Comparison of ENCODE assay signal across 22 mouse cellular contexts in genomic region chr2:121439746-121440145, GRCm38 (mm10). TPM values are rescaled to one million over a fixed set of nuclear protein-coding genes. Genes with fewer than 3 reads are reported as not detected.
A peak's percentile ranks its signal among the peaks of the same experiment; 100 is the strongest.
DNase-seq lines count a peak whose midpoint lies in the region; ATAC-seq and TF ChIP-seq lines count a peak whose summit lies in the region.
"Had no signal": no experiment of that assay in that cellular context is flagged by ENCODE, and none has a peak within 500 bp of the region (broad histone marks: within the 10 kb centered on the region; RNA-seq: fewer than 3 reads in every experiment).

No protein-coding gene starts in this region.

- dilution Hi-C loops in CH12.LX (cut with MboI; ENCODE audit: extremely low pct_ligation_motif_present, extremely low pct_unique_long_range_greater_than_20kb, low sequenced_read_pairs) = no loop called here

- H3K4me2 ChIP-seq in kidney, embryonic 15.5 days = no peak overlapping the region
- no peak overlapping the region for H3K4me2 ChIP-seq in CH12.LX (ENCODE audit: insufficient read depth, low read depth, poor library complexity, severe bottlenecking)
- H3K4me2 ChIP-seq in kidney, postnatal 0 days (ENCODE audit: low read length) = no peak overlapping the region
- H3K4me2 ChIP-seq: embryonic facial prominence, embryonic 13.5 days; forebrain, embryonic 12.5 days; hindbrain, embryonic 14.5 days had no signal

- DNase-seq in kidney, adult 11 months = peak; percentile 82
- DNase-seq in CH12.LX (ENCODE audit: extremely low read depth) = no peak
- no peak for DNase-seq in kidney, postnatal 0 days (ENCODE audit: low spot score)
- DNase-seq in kidney, postnatal 36 days = peak; percentile 79 to 82
- no peak for DNase-seq in lung, adult 18-20 months
- DNase-seq in gastrocnemius, postnatal 14 days = no peak
- DNase-seq in lung, adult 2 months = no peak
- DNase-seq: adrenal gland, adult 2 months; adrenal gland, postnatal 25 days; cerebellum, adult 18-20 months; cerebellum, adult 9-11 months; cerebellum, postnatal 36 days; gastrocnemius, postnatal 10 days; heart, postnatal 10 days had no signal

- no peak for TF ChIP-seq EP300 in CH12.LX (IDR thresholded peaks at IDR 0.05; ENCODE audit: low read length)

- H3K9ac ChIP-seq in kidney, embryonic 15.5 days = no peak overlapping the region
- H3K9ac ChIP-seq in CH12.LX (ENCODE audit: insufficient read depth, low read depth) = no peak overlapping the region
- no peak overlapping the region for H3K9ac ChIP-seq in kidney, postnatal 0 days (ENCODE audit: low read depth, low read length)
- H3K9ac ChIP-seq: embryonic facial prominence, embryonic 13.5 days; forebrain, embryonic 12.5 days; hindbrain, embryonic 14.5 days had no signal

- no peaks in the 10 kb centered on the region for H3K9me3 ChIP-seq in kidney, embryonic 15.5 days (replicated peaks)
- H3K9me3 ChIP-seq in CH12.LX (replicated peaks; ENCODE audit: low read length) = no peaks in the 10 kb centered on the region
- H3K9me3 ChIP-seq in kidney, postnatal 0 days (replicated peaks; ENCODE audit: low read length) = no peaks in the 10 kb centered on the region
- H3K9me3 ChIP-seq: embryonic facial prominence, embryonic 13.5 days; forebrain, embryonic 12.5 days; heart, embryonic 10.5 days had no signal

- H3K27me3 ChIP-seq in kidney, embryonic 15.5 days = no peaks in the 10 kb centered on the region
- H3K27me3 ChIP-seq in CH12.LX (replicated peaks) = peaks cover 9% of the 10 kb centered on the region
- no peaks in the 10 kb centered on the region for H3K27me3 ChIP-seq in kidney, postnatal 0 days (ENCODE audit: insufficient read depth, low read length)

- 62% methylated on average over 4 of the region's 4 CpGs for WGBS in kidney, embryonic 15.5 days
- WGBS in kidney, postnatal 0 days = 67% methylated on average over 4 of the region's 4 CpGs
- WGBS in lung, adult 2 months = 67% methylated on average over 4 of the region's 4 CpGs

- ATAC-seq in kidney, embryonic 15.5 days (replicated peaks; ENCODE audit: low FRiP score) = no peak
- ATAC-seq in kidney, postnatal 0 days (replicated peaks; ENCODE audit: low FRiP score, low read depth) = peak; percentile 58; the same call in 1 of the 2 replicates
- ATAC-seq: forebrain, embryonic 16.5 days had no signal

- no peaks in the 10 kb centered on the region for H3K79me2 ChIP-seq in CH12.LX (replicated peaks; ENCODE audit: control insufficient read depth, extremely low read depth, insufficient read depth, poor library complexity, severe bottlenecking)

- intact Hi-C loops in gastrocnemius, postnatal 14 days (cut with DNase I; ENCODE audit: low total_unique reads) = no loop called here

- peaks cover 19% of the 10 kb centered on the region for H3K4me1 ChIP-seq in kidney, embryonic 15.5 days
- H3K4me1 ChIP-seq in CH12.LX (ENCODE audit: control insufficient read depth in 1 of 2, insufficient read depth in 2 of 2) = peaks cover 6 to 24% of the 10 kb centered on the region in 2 experiments
- H3K4me1 ChIP-seq in kidney, postnatal 0 days (replicated peaks; ENCODE audit: insufficient read depth, low read length) = peaks cover 13% of the 10 kb centered on the region
- H3K4me1 ChIP-seq in lung, adult 2 months (ENCODE audit: control insufficient read depth, insufficient read depth, low read length) = 0 out of 2 replicates have a peak, but pooled peaks cover 2% of the 10 kb centered on the region

- TF ChIP-seq RAD21 in CH12.LX (IDR thresholded peaks at IDR 0.05; ENCODE audit: low read depth, low read length) = no peak

- in situ Hi-C loops in CH12.LX (cut with MboI; ENCODE audit: low pct_ligation_motif_present, low pct_unique_long_range_greater_than_20kb, low sequenced_read_pairs) = no loop called here

- 0 out of 2 replicates have a peak, but pooled peaks have one; percentile 9 for TF ChIP-seq POLR2A in CH12.LX (IDR thresholded peaks at IDR 0.05; ENCODE audit: low read depth, low read length)
- TF ChIP-seq POLR2A in lung, adult 2 months (IDR thresholded peaks at IDR 0.05; ENCODE audit: borderline replicate concordance, extremely low read depth, low read depth, low read length) = no peak

- no peak overlapping the region for H3K27ac ChIP-seq in kidney, embryonic 15.5 days
- no peak overlapping the region for H3K27ac ChIP-seq in CH12.LX (ENCODE audit: insufficient read depth, low read depth)
- H3K27ac ChIP-seq in kidney, postnatal 0 days = no peak overlapping the region
- H3K27ac ChIP-seq: embryonic facial prominence, embryonic 13.5 days; forebrain, embryonic 12.5 days; heart, embryonic 10.5 days; hindbrain, embryonic 14.5 days had no signal

- peaks cover 53% of the 10 kb centered on the region for H3K36me3 ChIP-seq in kidney, embryonic 15.5 days
- H3K36me3 ChIP-seq in CH12.LX (replicated peaks in 1 of 2; ENCODE audit: control insufficient read depth in 1 of 2, insufficient read depth in 1 of 2, low read length in 1 of 2) = peaks cover 30 to 43% of the 10 kb centered on the region in 2 experiments
- peaks cover 27% of the 10 kb centered on the region; the same call in 1 of the 2 replicates for H3K36me3 ChIP-seq in kidney, postnatal 0 days (ENCODE audit: insufficient read depth, low read length)

- no peak overlapping the region for H3K4me3 ChIP-seq in kidney, embryonic 15.5 days (replicated peaks)
- no peak overlapping the region for H3K4me3 ChIP-seq in CH12.LX (replicated peaks in 1 of 3; ENCODE audit: low read depth in 2 of 3, low read length in 2 of 3, poor library complexity in 1 of 3)
- H3K4me3 ChIP-seq in kidney, postnatal 0 days (replicated peaks; ENCODE audit: low read depth, low read length) = no peak overlapping the region
- no peak overlapping the region for H3K4me3 ChIP-seq in lung, adult 2 months (replicated peaks; ENCODE audit: extremely low read depth, low read depth, low read length)
- H3K4me3 ChIP-seq: embryonic facial prominence, embryonic 13.5 days; forebrain, embryonic 12.5 days; heart, embryonic 10.5 days had no signal

- TF ChIP-seq CTCF in CH12.LX (conservative IDR thresholded peaks at IDR 0.05 in 1 of 2, IDR thresholded peaks at IDR 0.05 in 1 of 2; ENCODE audit: low read depth in 2 of 2, low read length in 2 of 2) = no peak
- TF ChIP-seq CTCF in kidney, postnatal 0 days (IDR thresholded peaks at IDR 0.05; ENCODE audit: low read depth) = no peak
- no peak for TF ChIP-seq CTCF in lung, adult 2 months (IDR thresholded peaks at IDR 0.05; ENCODE audit: insufficient read depth, low read length)

TF ChIP-seq in CH12.LX, 34 proteins besides CTCF, POLR2A, EP300 and RAD21 (continues in another document):
- TF ChIP-seq JUND (conservative IDR thresholded peaks at IDR 0.05; ENCODE audit: low read depth, low read length) (no peak), SIN3A (IDR thresholded peaks at IDR 0.05; ENCODE audit: low read length) (no peak), ZC3H11A (IDR thresholded peaks at IDR 0.05; ENCODE audit: low read depth, low read length) (no peak), CHD1 (IDR thresholded peaks at IDR 0.05; ENCODE audit: low read depth, low read length) (no peak), PAX5 (IDR thresholded peaks at IDR 0.05; ENCODE audit: low read length) (no peak), TCF12 (IDR thresholded peaks at IDR 0.05; ENCODE audit: low read depth, low read length) (no peak), MEF2A (IDR thresholded peaks at IDR 0.05; ENCODE audit: borderline replicate concordance, low read depth, low read length) (no peak), USF2 (conservative IDR thresholded peaks at IDR 0.05; ENCODE audit: low read depth, low read length) (no peak), NELFE (IDR thresholded peaks at IDR 0.05; ENCODE audit: low read depth, low read length) (no peak), SMC3 (IDR thresholded peaks at IDR 0.05; ENCODE audit: low read depth, low read length) (no peak)

RNA-seq across cellular contexts. Expression of gene Ell3, which starts 4.3 kb away (rescaled TPM):
- polyA plus RNA-seq in kidney, embryonic 15.5 days (2015; fragmentation: Nextera tagmentation; extraction: Ambion mirVana) = 11.2 and 12.9 TPM in 2 replicates
- total RNA-seq in CH12.LX (2012; rRNA removed) = 0.38 and 1.4 TPM in 2 replicates
- total RNA-seq in CH12.LX (2014; rRNA removed) = 2.1 and 2.3 TPM in 2 replicates
- 1.0 and 1.5 TPM in 2 replicates for polyA plus RNA-seq in CH12.LX (2012; ENCODE audit: insufficient read length, low read depth)
- 13.9 and 15.3 TPM in 2 replicates for polyA plus RNA-seq in kidney, postnatal 0 days (2015; fragmentation: Nextera tagmentation; extraction: Ambion mirVana)
- not detected for total RNA-seq in gastrocnemius, postnatal 14 days (2021)
- polyA plus RNA-seq in lung, adult 2 months (2012; rRNA removed) = 0.97 and 1.1 TPM in 2 replicates
- total RNA-seq: gastrocnemius, postnatal 10 days; granulocyte monocyte progenitor cell, adult 5-6 weeks; hematopoietic stem cell, adult 5-6 weeks had no signal

RNA-seq across cellular contexts. Expression of gene Serf2, which starts 9.2 kb away (rescaled TPM):
- 482 and 510 TPM in 2 replicates for polyA plus RNA-seq in kidney, embryonic 15.5 days (2015; fragmentation: Nextera tagmentation; extraction: Ambion mirVana)
- total RNA-seq in CH12.LX (2012; rRNA removed) (164 and 189 TPM in 2 replicates), CH12.LX (2014; rRNA removed) (116 TPM in 2 replicates)
- polyA plus RNA-seq in CH12.LX (2012; ENCODE audit: insufficient read length, low read depth) = 222 and 255 TPM in 2 replicates
- 520 and 562 TPM in 2 replicates for polyA plus RNA-seq in kidney, postnatal 0 days (2015; fragmentation: Nextera tagmentation; extraction: Ambion mirVana)
- 100 to 1,000 TPM; 363 to 364 TPM for total RNA-seq in gastrocnemius, postnatal 14 days (2021)
- 227 and 315 TPM in 2 replicates for polyA plus RNA-seq in lung, adult 2 months (2012; rRNA removed)

RNA-seq across cellular contexts. Expression of gene Hypk, which starts 13.3 kb away (rescaled TPM):
- 119 and 120 TPM in 2 replicates for polyA plus RNA-seq in kidney, embryonic 15.5 days (2015; fragmentation: Nextera tagmentation; extraction: Ambion mirVana)
- 15.4 and 23.2 TPM in 2 replicates for total RNA-seq in CH12.LX (2012; rRNA removed)
- total RNA-seq in CH12.LX (2014; rRNA removed) = 11.7 and 13.3 TPM in 2 replicates
- 119 and 174 TPM in 2 replicates for polyA plus RNA-seq in CH12.LX (2012; ENCODE audit: insufficient read length, low read depth)
- polyA plus RNA-seq in kidney, postnatal 0 days (2015; fragmentation: Nextera tagmentation; extraction: Ambion mirVana) = 102 and 123 TPM in 2 replicates
- 10 to 100 TPM; 15.2 to 22.0 TPM for total RNA-seq in gastrocnemius, postnatal 14 days (2021)
- 6.8 and 10.1 TPM in 2 replicates for polyA plus RNA-seq in lung, adult 2 months (2012; rRNA removed)

RNA-seq across cellular contexts. Expression of gene Serinc4, which starts 16.8 kb away (rescaled TPM):
- 0.06 and 0.10 TPM in 2 replicates for polyA plus RNA-seq in kidney, embryonic 15.5 days (2015; fragmentation: Nextera tagmentation; extraction: Ambion mirVana)
- total RNA-seq in CH12.LX (2012; rRNA removed) = 0.89 and 1.0 TPM in 2 replicates
- total RNA-seq in CH12.LX (2014; rRNA removed) = 0.17 TPM in 1 of 2 replicates, not detected in the other
- 0.29 and 1.2 TPM in 2 replicates for polyA plus RNA-seq in CH12.LX (2012; ENCODE audit: insufficient read length, low read depth)
- 0.20 and 0.28 TPM in 2 replicates for polyA plus RNA-seq in kidney, postnatal 0 days (2015; fragmentation: Nextera tagmentation; extraction: Ambion mirVana)
- total RNA-seq in gastrocnemius, postnatal 14 days (2021) = not detected
- 0.40 and 0.66 TPM in 2 replicates for polyA plus RNA-seq in lung, adult 2 months (2012; rRNA removed)
- total RNA-seq: heart, postnatal 10 days had no signal

RNA-seq across cellular contexts. Expression of gene Catsper2, which starts 26.2 kb away (rescaled TPM):
- 1.8 and 2.7 TPM in 2 replicates for polyA plus RNA-seq in kidney, embryonic 15.5 days (2015; fragmentation: Nextera tagmentation; extraction: Ambion mirVana)
- 0.89 and 1.5 TPM in 2 replicates for total RNA-seq in CH12.LX (2012; rRNA removed)
- total RNA-seq in CH12.LX (2014; rRNA removed) = 1.2 and 2.2 TPM in 2 replicates
- 1.8 TPM in 2 replicates for polyA plus RNA-seq in CH12.LX (2012; ENCODE audit: insufficient read length, low read depth)
- 1.7 and 2.4 TPM in 2 replicates for polyA plus RNA-seq in kidney, postnatal 0 days (2015; fragmentation: Nextera tagmentation; extraction: Ambion mirVana)
- total RNA-seq in gastrocnemius, postnatal 14 days (2021) = 1 to 10 TPM; 2.1 to 2.4 TPM
- 1.00 and 2.0 TPM in 2 replicates for polyA plus RNA-seq in lung, adult 2 months (2012; rRNA removed)

Comparison
In these comparisons a context has a peak if more than half of its experiments do, and no peak if none do; other contexts are left out.
1. DNase-seq: peak in kidney, adult 11 months (single experiment) and kidney, postnatal 36 days (2 of 2); none in CH12.LX (single experiment), kidney, postnatal 0 days (single experiment), lung, adult 18-20 months (0 of 2), gastrocnemius, postnatal 14 days (single experiment) and lung, adult 2 months (single experiment).